Mouse (Mus musculus) neural tube, embryonic 14.5 days (tissue): ENCODE measurements around the gene Ppp1r14d. TPM values are rescaled to one million over a fixed set of nuclear protein-coding genes. Genes with fewer than 3 reads are reported as not detected.

Experiments
- ATAC-seq: fragments of 200-750 bp; cut with Nextera tagmentation; 2 replicates; pipeline ENCODE4 v1.8.0; 2017; ENCODE audit warnings: low read depth, mild to moderate bottlenecking, moderate TSS enrichment, moderate library complexity
- H3K27ac ChIP-seq: fragments of 300-500 bp; sonication (generic); 2 replicates; pipeline ENCODE4 v1.5.1; 2014; ENCODE audit warnings: low read depth, mild to moderate bottlenecking, control low read depth, low read length, moderate library complexity, mixed read lengths
- H3K27me3 ChIP-seq: fragments of 300-500 bp; sonication (generic); 2 replicates; pipeline ENCODE4 v1.6.1; 2014; ENCODE audit warnings: low read length; ENCODE audit not compliant: control insufficient read depth, insufficient read depth
- H3K36me3 ChIP-seq: fragments of 300-500 bp; sonication (generic); 2 replicates; pipeline ENCODE4 v1.6.1; 2014; ENCODE audit warnings: low read length, mixed read lengths; ENCODE audit not compliant: control insufficient read depth, insufficient read depth
- H3K4me1 ChIP-seq: fragments of 300-500 bp; sonication (generic); 2 replicates; pipeline ENCODE4 v1.6.1; 2014; ENCODE audit warnings: low read length; ENCODE audit not compliant: control insufficient read depth, insufficient read depth
- H3K4me2 ChIP-seq: fragments of 300-500 bp; sonication (generic); 2 replicates; pipeline ENCODE4 v1.6.1; 2014; ENCODE audit warnings: mild to moderate bottlenecking, low read depth, low read length, control low read depth
- H3K4me3 ChIP-seq: fragments of 300-500 bp; sonication (generic); 2 replicates; pipeline ENCODE4 v1.5.1; 2014; ENCODE audit warnings: low read depth, low read length, control low read depth, mixed read lengths
- H3K9ac ChIP-seq: fragments of 300-500 bp; sonication (generic); replicated peaks from 2 replicates; pipeline ENCODE4 v1.6.1; 2014; ENCODE audit warnings: low read depth, mild to moderate bottlenecking, control low read depth, low read length, mixed read lengths
- H3K9me3 ChIP-seq: fragments of 300-500 bp; sonication (generic); 2 replicates; pipeline ENCODE4 v1.6.1; 2016; ENCODE audit warnings: low read length; ENCODE audit not compliant: control insufficient read depth
- WGBS: fragments of 180-500 bp; shearing (Covaris S2); extraction: QIAGEN DNeasy Blood & Tissue Kit; methylation state at CpG from one replicate; pipeline ENCODE4 v1.1.7; 2014; 5-methylcytosine and 5-hydroxymethylcytosine counted together
- polyA plus RNA-seq: library from polyadenylated mRNA; unstranded; fragments of >200 nt; fragmentation: Nextera tagmentation; extraction: Ambion mirVana; gene quantifications from 2 replicates; pipeline ENCODE4 v1.2.1, GENCODE M21; 2014

Ppp1r14d gene
- polyA plus RNA-seq, 1 experiment from 2014 or later, result not detected

DNA sequence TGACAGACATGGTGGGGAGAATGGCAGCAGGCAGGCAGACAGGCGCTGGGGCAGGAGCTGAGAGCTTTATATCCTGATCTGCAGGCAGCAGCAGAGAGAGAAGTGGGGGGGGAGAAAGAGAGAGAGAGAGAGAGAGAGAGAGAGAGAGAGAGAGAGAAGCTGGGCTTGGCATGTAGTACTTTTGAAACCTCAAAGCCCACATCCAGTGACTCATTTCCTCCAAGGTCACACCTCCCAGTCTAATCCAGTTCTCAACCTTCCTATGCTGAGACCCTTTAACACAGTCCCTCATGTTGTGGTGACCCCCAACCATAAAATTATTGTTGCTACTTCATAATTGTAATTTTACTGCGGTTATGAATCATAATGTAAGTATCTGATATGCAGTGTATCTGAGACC lies 59.4 kb downstream of the Ppp1r14d start:
- H3K4me3 ChIP-seq, result no peak overlapping the region
- no peak overlapping the region for H3K27ac ChIP-seq
- H3K9ac ChIP-seq, result no peak overlapping the region
- H3K36me3 ChIP-seq, result no peaks in the 10 kb centered on the region
- no peak overlapping the region for H3K4me2 ChIP-seq
- peaks cover 26% of the 10 kb centered on the region for H3K4me1 ChIP-seq
- 92% methylated on average over 2 of the region's 2 CpGs for WGBS
- H3K27me3 ChIP-seq, result peaks cover 8% of the 10 kb centered on the region
- H3K9me3 ChIP-seq, result no peaks in the 10 kb centered on the region
- ATAC-seq, result no peak

Other genes starting within 250 kb of the Ppp1r14d start
- 36.3 and 38.5 TPM in 2 replicates for gene Ccdc32, start 200.5 kb downstream of the Ppp1r14d start, polyA plus RNA-seq
- 4.1 and 4.4 TPM in 2 replicates for gene Rpusd2, start 195.1 kb downstream of the Ppp1r14d start, polyA plus RNA-seq
- gene Knl1, start 182.8 kb downstream of the Ppp1r14d start, polyA plus RNA-seq, result 2.9 and 4.9 TPM in 2 replicates
- 3.7 and 7.5 TPM in 2 replicates for gene Rad51, start 117.1 kb downstream of the Ppp1r14d start, polyA plus RNA-seq
- gene Rmdn3, start 72.9 kb downstream of the Ppp1r14d start, polyA plus RNA-seq, result 44.6 and 46.4 TPM in 2 replicates
- gene Gchfr, start 62.1 kb downstream of the Ppp1r14d start, polyA plus RNA-seq, result 1.6 and 1.8 TPM in 2 replicates
- 0.36 and 0.78 TPM in 2 replicates for gene Gm14137, start 55.4 kb downstream of the Ppp1r14d start, polyA plus RNA-seq
- gene Zfyve19, start 21.3 kb downstream of the Ppp1r14d start, polyA plus RNA-seq, result 57.9 and 62.4 TPM in 2 replicates
- 22.5 and 24.0 TPM in 2 replicates for gene Dnajc17, start 21.1 kb downstream of the Ppp1r14d start, polyA plus RNA-seq
- gene Spint1, start 7.5 kb upstream of the Ppp1r14d start, polyA plus RNA-seq, result 0.61 and 0.68 TPM in 2 replicates
- 24.6 and 31.9 TPM in 2 replicates for gene Rhov, start 41.4 kb upstream of the Ppp1r14d start, polyA plus RNA-seq
- gene Vps18, start 58.8 kb upstream of the Ppp1r14d start, polyA plus RNA-seq, result 14.8 and 19.7 TPM in 2 replicates
- gene Dll4, start 95.9 kb upstream of the Ppp1r14d start, polyA plus RNA-seq, result 2.1 and 2.7 TPM in 2 replicates
- 6.5 and 11.2 TPM in 2 replicates for gene Chac1, start 121.3 kb upstream of the Ppp1r14d start, polyA plus RNA-seq
- gene Ino80, start 247.8 kb upstream of the Ppp1r14d start, polyA plus RNA-seq, result 5.0 and 5.9 TPM in 2 replicates